ENCODE assay signal across 18 mouse cellular contexts in genomic region chr8:116385193-116385955, GRCm38 (mm10).
DNase-seq lines count a peak whose midpoint lies in the region; ATAC-seq and TF ChIP-seq lines count a peak whose summit lies in the region.
"Had no signal": no experiment of that assay in that cellular context is flagged by ENCODE, and none has a peak within 500 bp of the region (broad histone marks: within the 10 kb centered on the region; RNA-seq: fewer than 3 reads in every experiment).

No protein-coding gene starts in this region.

- H3K4me1 ChIP-seq in hindbrain, postnatal 0 days (ENCODE audit: insufficient read depth, low read length): no peaks in the 10 kb centered on the region
- H3K4me1 ChIP-seq: liver, embryonic 12.5 days; megakaryocyte, embryonic 14.5 days had no signal

- H3K4me3 ChIP-seq in left cerebral cortex, adult 2 months: peak overlapping the region; percentile 28
- no peak overlapping the region for H3K4me3 ChIP-seq in hindbrain, postnatal 0 days (ENCODE audit: low read length)
- H3K4me3 ChIP-seq: erythroblast, embryonic 14.5 days; liver, embryonic 12.5 days; megakaryocyte, embryonic 14.5 days; stomach, embryonic 15.5 days had no signal

- 81% methylated on average over 23 of the region's 23 CpGs for WGBS in hindbrain, postnatal 0 days

- H3K9me3 ChIP-seq in hindbrain, postnatal 0 days (ENCODE audit: low read length): no peaks in the 10 kb centered on the region
- H3K9me3 ChIP-seq: liver, embryonic 12.5 days; stomach, embryonic 15.5 days had no signal

- H3K27me3 ChIP-seq in hindbrain, postnatal 0 days (ENCODE audit: insufficient read depth, low read length): no peaks in the 10 kb centered on the region
- H3K27me3 ChIP-seq: liver, embryonic 12.5 days; megakaryocyte, embryonic 14.5 days; Patski; stomach, embryonic 15.5 days had no signal

- intact Hi-C loops in left cerebral cortex, adult 2 months (cut with DNase I): no loop called here
- intact Hi-C loops in left cerebral cortex, postnatal 25 days (cut with DNase I): no loop called here

- H3K4me2 ChIP-seq in hindbrain, postnatal 0 days (ENCODE audit: low read depth, low read length): peak overlapping the region; percentile 32
- H3K4me2 ChIP-seq: heart, embryonic 11.5 days; liver, embryonic 12.5 days; stomach, embryonic 15.5 days had no signal

- no peak for ATAC-seq in hindbrain, postnatal 0 days
- ATAC-seq: liver, embryonic 12.5 days; Patski had no signal

- no peak overlapping the region for H3K9ac ChIP-seq in hindbrain, postnatal 0 days (replicated peaks; ENCODE audit: low read length)
- H3K9ac ChIP-seq: liver, embryonic 12.5 days; stomach, embryonic 15.5 days had no signal

- TF ChIP-seq CTCF in left cerebral cortex, adult 2 months (IDR thresholded peaks at IDR 0.05): no peak
- TF ChIP-seq CTCF in hindbrain, postnatal 0 days (IDR thresholded peaks at IDR 0.05; ENCODE audit: low read depth): no peak

- no peak overlapping the region for H3K27ac ChIP-seq in left cerebral cortex, adult 2 months
- no peak overlapping the region for H3K27ac ChIP-seq in hindbrain, postnatal 0 days
- H3K27ac ChIP-seq: liver, embryonic 12.5 days; stomach, embryonic 15.5 days had no signal

- no peaks in the 10 kb centered on the region for H3K36me3 ChIP-seq in hindbrain, postnatal 0 days (ENCODE audit: insufficient read depth, low read length)
- H3K36me3 ChIP-seq: liver, embryonic 12.5 days; stomach, embryonic 15.5 days had no signal

- peak; percentile 76 for DNase-seq in heart, adult 11 months
- no peak for DNase-seq in heart, postnatal 4 days
- no peak for DNase-seq in left cerebral cortex, adult 2 months (ENCODE audit: extremely low spot score in 1 of 2, low spot score in 2 of 2)
- DNase-seq in left cerebral cortex, postnatal 25 days (ENCODE audit: low spot score in 2 of 2): no peak
- no peak for DNase-seq in hindbrain, postnatal 0 days (ENCODE audit: low spot score)
- no peak for DNase-seq in urinary bladder, postnatal 14 days (ENCODE audit: low spot score)
- DNase-seq in adrenal gland, adult (ENCODE audit: inconsistent age in 2 of 2, low spot score in 1 of 2): no peak
- DNase-seq: cerebellum, postnatal 25 days; gastrocnemius, postnatal 10 days; kidney, adult 9 months; right cerebral cortex, adult 18-20 months; spleen, adult 18-20 months had no signal
